Mouse (Mus musculus): ENCODE measurements at regions not wholly inside any gene's neighbourhood (a gene's known extent, or its start where the extent isn't known, plus 50 kb on each side); places are given as distances from the start of the nearest gene placed in this dataset.

GRCm38 (mm10) chr7:58460939-58461338, 195.0 kb upstream of the Atp10a start:
- ATAC-seq (replicated peaks; ENCODE audit: insufficient number of reproducible peaks, low FRiP score, low TSS enrichment, poor library complexity, severe bottlenecking), result no peak

- no peak for ATAC-seq (replicated peaks; ENCODE audit: insufficient number of reproducible peaks, low FRiP score, low TSS enrichment, poor library complexity, severe bottlenecking)
These were observed 182.8 kb upstream of the Atp10a start for GRCm38 (mm10) chr7:58473150-58473549.

GRCm38 (mm10) chr7:58475139-58475538, 180.8 kb upstream of the Atp10a start:
- ATAC-seq (replicated peaks; ENCODE audit: insufficient number of reproducible peaks, low FRiP score, low TSS enrichment, poor library complexity, severe bottlenecking), result peak; percentile 76

- no peak for ATAC-seq (replicated peaks; ENCODE audit: insufficient number of reproducible peaks, low FRiP score, low TSS enrichment, poor library complexity, severe bottlenecking)
These were observed 167.7 kb upstream of the Atp10a start for GRCm38 (mm10) chr7:58488250-58488649.
